Comparison of ENCODE assay signal across 8 mouse cellular contexts in genomic region chr9:7871316-7872043, GRCm38 (mm10). TPM values are rescaled to one million over a fixed set of nuclear protein-coding genes. Genes with fewer than 3 reads are reported as not detected.
DNase-seq lines count a peak whose midpoint lies in the region; ATAC-seq lines count a peak whose summit lies in the region.

No protein-coding gene starts in this region.

- no peak overlapping the region for H3K9ac ChIP-seq in heart, embryonic 15.5 days
- no peak overlapping the region for H3K9ac ChIP-seq in intestine, embryonic 14.5 days (ENCODE audit: low read length)
- no peak overlapping the region for H3K9ac ChIP-seq in midbrain, embryonic 14.5 days (replicated peaks; ENCODE audit: low read length)

- intact Hi-C loops in heart, postnatal 36 days (cut with DNase I), result loop anchor here (2.0 kb wide), 2 partner anchors 35 to 107 kb away; partner anchors contain the start of genes Birc2 and Tmem123

- peak overlapping the region; percentile 88 for H3K4me2 ChIP-seq in heart, embryonic 15.5 days
- peak overlapping the region; percentile 85; the same call in 1 of the 2 replicates for H3K4me2 ChIP-seq in intestine, embryonic 14.5 days (ENCODE audit: low read length)
- no peak overlapping the region for H3K4me2 ChIP-seq in midbrain, embryonic 14.5 days (ENCODE audit: low read length)

- no peaks in the 10 kb centered on the region for H3K27me3 ChIP-seq in heart, embryonic 15.5 days
- no peaks in the 10 kb centered on the region for H3K27me3 ChIP-seq in intestine, embryonic 14.5 days (replicated peaks; ENCODE audit: control insufficient read depth, insufficient read depth, low read length)
- no peaks in the 10 kb centered on the region for H3K27me3 ChIP-seq in midbrain, embryonic 14.5 days (ENCODE audit: control insufficient read depth, insufficient read depth, low read length)

- ATAC-seq in heart, embryonic 15.5 days (replicated peaks; ENCODE audit: insufficient number of reproducible peaks, insufficient read depth, low FRiP score, low read depth), result no peak
- no peak for ATAC-seq in intestine, embryonic 14.5 days (replicated peaks; ENCODE audit: low FRiP score, low TSS enrichment, low read depth)
- no peak for ATAC-seq in midbrain, embryonic 14.5 days (ENCODE audit: low FRiP score, low TSS enrichment)

- no peak overlapping the region for H3K27ac ChIP-seq in heart, embryonic 15.5 days
- H3K27ac ChIP-seq in intestine, embryonic 14.5 days (ENCODE audit: low read depth), result no peak overlapping the region
- no peak overlapping the region for H3K27ac ChIP-seq in midbrain, embryonic 14.5 days (replicated peaks; ENCODE audit: low read depth, low read length)

- H3K4me3 ChIP-seq in heart, embryonic 15.5 days, result peak overlapping the region; percentile 71
- no peak overlapping the region for H3K4me3 ChIP-seq in intestine, embryonic 14.5 days (ENCODE audit: low read depth, low read length)
- H3K4me3 ChIP-seq in midbrain, embryonic 14.5 days (replicated peaks; ENCODE audit: low read depth, low read length), result no peak overlapping the region

- H3K36me3 ChIP-seq in heart, embryonic 15.5 days, result no peaks in the 10 kb centered on the region
- H3K36me3 ChIP-seq in intestine, embryonic 14.5 days (ENCODE audit: control insufficient read depth, insufficient read depth, low read length), result no peaks in the 10 kb centered on the region
- no peaks in the 10 kb centered on the region for H3K36me3 ChIP-seq in midbrain, embryonic 14.5 days (ENCODE audit: control insufficient read depth, insufficient read depth, low read length)

- DNase-seq in heart, postnatal 36 days, result no peak
- DNase-seq in ES-CJ7 (ENCODE audit: low read depth, low spot score), result peak; percentile 12
- peak; percentile 51 for DNase-seq in intestine, embryonic 14.5 days (ENCODE audit: low spot score)
- peak; percentile 62 for DNase-seq in lung, postnatal 36 days
- no peak for DNase-seq in gastrocnemius, postnatal 4 days (ENCODE audit: low spot score in 2 of 2)
- DNase-seq in midbrain, embryonic 14.5 days, result no peak
- DNase-seq in right cerebral cortex, postnatal 4 days, result no peak

- 72% methylated on average over 4 of the region's 4 CpGs for WGBS in heart, embryonic 15.5 days
- WGBS in intestine, embryonic 14.5 days, result 64% methylated on average over 4 of the region's 4 CpGs
- WGBS in midbrain, embryonic 14.5 days, result 62% methylated on average over 4 of the region's 4 CpGs

- H3K4me1 ChIP-seq in heart, embryonic 15.5 days (replicated peaks), result peaks cover 4% of the 10 kb centered on the region; the same call in 1 of the 2 replicates
- no peaks in the 10 kb centered on the region for H3K4me1 ChIP-seq in intestine, embryonic 14.5 days (replicated peaks; ENCODE audit: control insufficient read depth, insufficient read depth, low read length)
- H3K4me1 ChIP-seq in midbrain, embryonic 14.5 days (ENCODE audit: control insufficient read depth, insufficient read depth, low read length), result peaks cover 4% of the 10 kb centered on the region; the same call in 1 of the 2 replicates

- H3K9me3 ChIP-seq in heart, embryonic 15.5 days (replicated peaks), result no peaks in the 10 kb centered on the region
- no peaks in the 10 kb centered on the region for H3K9me3 ChIP-seq in intestine, embryonic 14.5 days (ENCODE audit: control insufficient read depth, low read length)
- H3K9me3 ChIP-seq in midbrain, embryonic 14.5 days (ENCODE audit: control insufficient read depth, low read length), result no peaks in the 10 kb centered on the region

RNA-seq across cellular contexts. Expression of gene Birc3, which starts 1.5 kb away (rescaled TPM):
- polyA plus RNA-seq in heart, embryonic 15.5 days (2015; fragmentation: Nextera tagmentation; extraction: Ambion mirVana), result 5.4 and 8.2 TPM in 2 replicates
- total RNA-seq in heart, postnatal 36 days (2021), result 1 to 10 TPM; 6.8 to 9.4 TPM
- 9.0 and 9.4 TPM in 2 replicates for polyA plus RNA-seq in intestine, embryonic 14.5 days (2014; fragmentation: Nextera tagmentation; extraction: Ambion mirVana)
- total RNA-seq in gastrocnemius, postnatal 4 days (2021), result 10 to 100 TPM; 12.6 to 14.1 TPM
- polyA plus RNA-seq in midbrain, embryonic 14.5 days (2014; fragmentation: Nextera tagmentation; extraction: Ambion mirVana), result 0.51 and 2.0 TPM in 2 replicates

RNA-seq across cellular contexts. Expression of gene Birc2, which starts 34.6 kb away (rescaled TPM):
- 25.5 and 28.0 TPM in 2 replicates for polyA plus RNA-seq in heart, embryonic 15.5 days (2015; fragmentation: Nextera tagmentation; extraction: Ambion mirVana)
- 10 to 100 TPM; 24.8 to 29.1 TPM for total RNA-seq in heart, postnatal 36 days (2021)
- 36.2 and 39.8 TPM in 2 replicates for polyA plus RNA-seq in intestine, embryonic 14.5 days (2014; fragmentation: Nextera tagmentation; extraction: Ambion mirVana)
- 10 to 100 TPM; 22.0 to 28.1 TPM for total RNA-seq in gastrocnemius, postnatal 4 days (2021)
- 41.7 and 57.7 TPM in 2 replicates for polyA plus RNA-seq in midbrain, embryonic 14.5 days (2014; fragmentation: Nextera tagmentation; extraction: Ambion mirVana)

Comparison
In these comparisons a context has a peak if more than half of its experiments do, and no peak if none do; other contexts are left out.
1. DNase-seq: peak in ES-CJ7 (single experiment), intestine, embryonic 14.5 days (single experiment) and lung, postnatal 36 days (single experiment); none in heart, postnatal 36 days (0 of 2), gastrocnemius, postnatal 4 days (0 of 2), midbrain, embryonic 14.5 days (single experiment) and right cerebral cortex, postnatal 4 days (single experiment).